Mouse (Mus musculus) embryonic facial prominence, embryonic 15.5 days (tissue): ENCODE measurements at regions not wholly inside any gene's neighbourhood (a gene's known extent, or its start where the extent isn't known, plus 50 kb on each side); places are given as distances from the start of the nearest gene placed in this dataset.

Experiments
- ATAC-seq: fragments of 200-750 bp; cut with Nextera tagmentation; 2 replicates; pipeline ENCODE4 v1.8.0; 2017; ENCODE audit warnings: low read depth, moderate TSS enrichment; ENCODE audit not compliant: insufficient number of reproducible peaks, low FRiP score, low TSS enrichment
- H3K27ac ChIP-seq: fragments of 300-500 bp; sonication (generic); replicated peaks from 2 replicates; pipeline ENCODE4 v1.5.1; 2015; ENCODE audit warnings: mild to moderate bottlenecking, inconsistent platforms
- H3K27me3 ChIP-seq: fragments of 300-500 bp; sonication (generic); 2 replicates; pipeline ENCODE4 v1.6.1; 2015; ENCODE audit warnings: inconsistent platforms
- H3K36me3 ChIP-seq: fragments of 300-500 bp; sonication (generic); 2 replicates; pipeline ENCODE4 v1.6.1; 2015; ENCODE audit warnings: mild to moderate bottlenecking, inconsistent platforms
- H3K4me1 ChIP-seq: fragments of 300-500 bp; sonication (generic); 2 replicates; pipeline ENCODE4 v1.6.1; 2015; ENCODE audit warnings: inconsistent platforms
- H3K4me2 ChIP-seq: fragments of 300-500 bp; sonication (generic); replicated peaks from 2 replicates; pipeline ENCODE4 v1.6.1; 2015; ENCODE audit warnings: mild to moderate bottlenecking, inconsistent platforms
- H3K4me3 ChIP-seq: fragments of 300-500 bp; sonication (generic); replicated peaks from 2 replicates; pipeline ENCODE4 v1.5.1; 2015; ENCODE audit warnings: mild to moderate bottlenecking, inconsistent platforms
- H3K9ac ChIP-seq: fragments of 300-500 bp; sonication (generic); 2 replicates; pipeline ENCODE4 v1.6.1; 2015; ENCODE audit warnings: inconsistent platforms
- H3K9me3 ChIP-seq: fragments of 300-500 bp; sonication (generic); replicated peaks from 2 replicates; pipeline ENCODE4 v1.6.1; 2016; ENCODE audit warnings: inconsistent platforms
- WGBS: fragments of 180-500 bp; shearing (Covaris S2); methylation state at CpG from one replicate; pipeline ENCODE4 v1.1.7; 2015; 5-methylcytosine and 5-hydroxymethylcytosine counted together

- H3K9ac ChIP-seq: no peak overlapping the region
- H3K36me3 ChIP-seq: no peaks in the 10 kb centered on the region
- WGBS: 67% methylated on average over 2 of the region's 2 CpGs
- H3K27ac ChIP-seq: no peak overlapping the region
- H3K9me3 ChIP-seq: no peaks in the 10 kb centered on the region
- no peak for ATAC-seq
- no peaks in the 10 kb centered on the region for H3K4me1 ChIP-seq
- no peaks in the 10 kb centered on the region for H3K27me3 ChIP-seq
- H3K4me3 ChIP-seq: no peak overlapping the region
- H3K4me2 ChIP-seq: no peak overlapping the region
Measured at GRCm38 (mm10) chr4:4858345-4858744, 65.2 kb upstream of the Impad1 start.
